Mouse (Mus musculus): Measurements from ENCODE around the gene Gon4l. TPM values are rescaled to one million over a fixed set of nuclear protein-coding genes. Genes with fewer than 3 reads are reported as not detected.

The Gon4l gene
- total RNA-seq, 2 experiments from 2014 or later = 42.4 to 46.9 TPM

DNA sequence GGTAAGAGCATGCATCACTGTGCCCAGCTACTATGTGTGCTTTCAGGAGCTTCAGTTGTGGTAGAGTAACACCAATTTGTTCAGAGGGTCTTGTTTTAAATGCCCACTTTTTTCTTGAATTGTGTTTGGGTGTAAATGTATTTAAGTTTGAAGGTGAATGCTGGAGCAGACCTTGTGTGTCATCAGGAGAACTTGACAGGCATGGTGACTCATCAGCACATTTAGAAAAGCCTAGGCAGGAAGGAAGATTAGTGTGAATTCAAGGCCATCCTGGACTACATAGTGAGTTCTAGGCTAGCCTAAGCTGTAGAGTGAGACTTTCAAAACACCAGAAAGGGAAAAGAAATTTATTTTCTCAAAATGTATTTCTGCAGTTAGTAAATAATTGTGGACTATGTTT is 118.7 kb downstream of the Gon4l start:
- ATAC-seq (replicated peaks; ENCODE audit: low FRiP score, low TSS enrichment, poor library complexity, severe bottlenecking) = no peak

Other genes starting within 250 kb of the Gon4l start
- gene Arhgef2, start 229.3 kb upstream of the Gon4l start, total RNA-seq (2014; fragmentation: Nextera tagmentation) = 94.6 and 96.0 TPM in 2 replicates
- 41.9 and 75.8 TPM in 2 replicates for gene Arhgef2, start 229.3 kb upstream of the Gon4l start, total RNA-seq (2017)
- gene Rxfp4, start 182.1 kb upstream of the Gon4l start, total RNA-seq (2014; fragmentation: Nextera tagmentation) = not detected in 2 replicates
- not detected in 2 replicates for gene Rxfp4, start 182.1 kb upstream of the Gon4l start, total RNA-seq (2017)
- 76.1 and 88.6 TPM in 2 replicates for gene Khdc4, start 149.4 kb upstream of the Gon4l start, total RNA-seq (2014; fragmentation: Nextera tagmentation)
- 32.0 and 53.1 TPM in 2 replicates for gene Khdc4, start 149.4 kb upstream of the Gon4l start, total RNA-seq (2017)
- gene Rit1, start 118.4 kb upstream of the Gon4l start, total RNA-seq (2014; fragmentation: Nextera tagmentation) = 16.7 and 20.0 TPM in 2 replicates
- gene Rit1, start 118.4 kb upstream of the Gon4l start, total RNA-seq (2017) = 9.6 and 22.3 TPM in 2 replicates
- gene Syt11, start 60.1 kb upstream of the Gon4l start, total RNA-seq (2014; fragmentation: Nextera tagmentation) = 0.22 and 1.5 TPM in 2 replicates
- 0.19 and 1.1 TPM in 2 replicates for gene Syt11, start 60.1 kb upstream of the Gon4l start, total RNA-seq (2017)
- gene Msto1, start 78.8 kb downstream of the Gon4l start, total RNA-seq (2014; fragmentation: Nextera tagmentation) = 23.7 and 36.2 TPM in 2 replicates
- 30.0 and 33.5 TPM in 2 replicates for gene Msto1, start 78.8 kb downstream of the Gon4l start, total RNA-seq (2017)
- 41.9 and 49.7 TPM in 2 replicates for gene Ash1l, start 115.4 kb downstream of the Gon4l start, total RNA-seq (2014; fragmentation: Nextera tagmentation)
- gene Ash1l, start 115.4 kb downstream of the Gon4l start, total RNA-seq (2017) = 22.7 and 25.0 TPM in 2 replicates
- 226 and 303 TPM in 2 replicates for gene Dap3, start 116.0 kb downstream of the Gon4l start, total RNA-seq (2014; fragmentation: Nextera tagmentation)
- 98.3 and 153 TPM in 2 replicates for gene Dap3, start 116.0 kb downstream of the Gon4l start, total RNA-seq (2017)

All from megakaryocyte-erythroid progenitor cell, adult 5-6 weeks (primary cell).